Mouse (Mus musculus) lung, postnatal 4 days (tissue): Measurements from ENCODE around the gene Rhox2a.
"Not testable (repeated sequence)": the region's sequence is repeated elsewhere in the genome, so short reads cannot be mapped to it uniquely, and the experiment has no call there.

Source experiments
- DNase-seq, 2 experiments: peaks; one replicate each; pipeline ENCODE4 v3.0.0; 2021

Rhox2a gene

GRCm38 (mm10) chrX:37244676-37245075 lies at the start of gene Rhox2a:
Gene Rhox2a, plus strand, starts transcription at chrX:37244976.
- not testable (repeated sequence) for DNase-seq

GRCm38 (mm10) chrX:37198676-37199075 lies 46.1 kb upstream of the Rhox2a start:
- no peak for DNase-seq

- no peak for DNase-seq
Observed at GRCm38 (mm10) chrX:37210941-37211340, 33.8 kb upstream of the Rhox2a start, which contains the start of gene Gm9. Gene Gm9, minus strand, starts transcription at chrX:37211041.

GRCm38 (mm10) chrX:37222158-37222557 lies 22.6 kb upstream of the Rhox2a start, which contains the start of gene Rhox1:
Gene Rhox1, minus strand, starts transcription at chrX:37222258.
- DNase-seq, result not testable (repeated sequence)

GRCm38 (mm10) chrX:37249619-37250018 lies 4.8 kb downstream of the Rhox2a start, which contains the start of gene Rhox3a:
Gene Rhox3a, plus strand, starts transcription at chrX:37249919.
- DNase-seq, result not testable (repeated sequence)

- DNase-seq, result not testable (repeated sequence)
Observed at GRCm38 (mm10) chrX:37265038-37265437, 20.3 kb downstream of the Rhox2a start, which contains the start of gene Rhox4a. Gene Rhox4a, plus strand, starts transcription at chrX:37265338.
